Mouse (Mus musculus) midbrain, embryonic 11.5 days (tissue): ENCODE results near the gene Polr2l. TPM values are rescaled to one million over a fixed set of nuclear protein-coding genes. Genes with fewer than 3 reads are reported as not detected.

Source experiments
- ATAC-seq: fragments of 200-750 bp; cut with Nextera tagmentation; 2 replicates; pipeline ENCODE4 v1.8.0; 2017; ENCODE audit warnings: moderate TSS enrichment, moderate library complexity; ENCODE audit not compliant: low FRiP score
- DNase-seq: peaks from one replicate; pipeline ENCODE4 v3.0.0; 2015; ENCODE audit warnings: low spot score; ENCODE audit errors: missing footprints
- H3K27ac ChIP-seq: fragments of 300-500 bp; sonication (generic); 2 replicates; pipeline ENCODE4 v1.5.1; 2014; ENCODE audit warnings: low read depth, low read length
- H3K27me3 ChIP-seq: fragments of 300-500 bp; sonication (generic); 2 replicates; pipeline ENCODE4 v1.6.1; 2014; ENCODE audit warnings: mild to moderate bottlenecking, low read length, moderate library complexity, mixed read lengths; ENCODE audit not compliant: control insufficient read depth, insufficient read depth
- H3K36me3 ChIP-seq: fragments of 300-500 bp; sonication (generic); 2 replicates; pipeline ENCODE4 v1.6.1; 2014; ENCODE audit warnings: mild to moderate bottlenecking, low read length, moderate library complexity, mixed read lengths; ENCODE audit not compliant: control insufficient read depth, insufficient read depth
- H3K4me1 ChIP-seq: fragments of 300-500 bp; sonication (generic); 2 replicates; pipeline ENCODE4 v1.6.1; 2014; ENCODE audit warnings: low read length; ENCODE audit not compliant: control insufficient read depth, insufficient read depth
- H3K4me2 ChIP-seq: fragments of 300-500 bp; sonication (generic); 2 replicates; pipeline ENCODE4 v1.6.1; 2014; ENCODE audit warnings: mild to moderate bottlenecking, moderate library complexity
- H3K4me3 ChIP-seq: fragments of 300-500 bp; sonication (generic); 2 replicates; pipeline ENCODE4 v1.5.1; 2014; ENCODE audit warnings: low read depth, low read length
- H3K9ac ChIP-seq: fragments of 300-500 bp; sonication (generic); 2 replicates; pipeline ENCODE4 v1.6.1; 2014; ENCODE audit warnings: low read length
- H3K9me3 ChIP-seq: fragments of 300-500 bp; sonication (generic); 2 replicates; pipeline ENCODE4 v1.6.1; 2016; ENCODE audit warnings: low read length; ENCODE audit not compliant: control insufficient read depth
- WGBS: fragments of 180-500 bp; shearing (Covaris S2); extraction: QIAGEN DNeasy Blood & Tissue Kit; methylation state at CpG from one replicate; pipeline ENCODE4 v1.1.7; 2014; 5-methylcytosine and 5-hydroxymethylcytosine counted together
- polyA plus RNA-seq: library from polyadenylated mRNA; unstranded; fragments of >200 nt; fragmentation: Nextera tagmentation; extraction: Ambion mirVana; gene quantifications from 2 replicates; pipeline ENCODE4 v1.2.1, GENCODE M21; 2014

Gene Polr2l
- polyA plus RNA-seq, 1 experiment from 2014 or later: 74.2 TPM

DNA sequence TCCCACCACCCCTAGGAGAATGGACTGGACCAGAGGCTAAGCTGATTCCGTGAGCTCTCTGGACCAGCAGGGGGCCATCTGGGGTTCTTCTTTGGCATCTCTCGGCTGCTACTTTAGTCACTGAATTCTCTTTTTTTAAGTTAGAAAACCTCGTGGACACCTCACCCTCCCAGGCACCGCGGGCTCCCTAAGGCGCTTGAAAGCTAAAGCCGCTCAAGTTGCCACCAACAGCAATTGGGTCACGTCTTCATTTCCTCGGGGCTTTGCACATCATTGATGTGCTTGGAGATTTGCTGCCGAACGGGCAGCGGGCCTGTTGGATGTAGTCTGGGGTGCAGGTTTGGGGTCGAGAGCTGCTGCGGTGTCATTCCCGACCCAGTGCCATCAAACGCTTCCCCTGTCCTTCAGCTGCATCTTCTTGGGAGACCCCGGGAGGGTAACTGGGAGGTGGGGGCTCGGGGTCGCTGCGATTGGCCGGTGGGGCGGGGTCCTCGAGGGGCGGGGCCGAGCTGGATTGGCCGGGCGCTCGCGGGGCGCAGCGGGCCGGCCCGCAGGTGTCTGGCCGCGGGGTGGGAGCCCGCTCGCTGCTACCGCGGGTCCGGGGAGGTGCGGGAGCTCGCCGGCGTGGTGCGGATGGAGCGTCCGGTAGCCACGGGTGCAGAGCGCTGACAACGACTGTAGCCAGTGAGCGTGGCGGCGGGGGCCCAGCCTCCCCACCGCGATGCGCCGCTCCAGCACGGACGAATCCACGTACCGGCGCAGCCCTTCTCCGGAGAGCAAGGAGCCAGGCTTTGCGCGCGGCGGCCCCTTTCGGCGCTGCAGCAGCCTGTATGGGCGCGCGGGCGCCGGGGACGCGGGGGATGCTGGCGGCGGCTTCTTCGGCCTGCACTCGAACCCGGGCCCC, 6.8 kb upstream of the Polr2l start:
- H3K27me3 ChIP-seq: peaks cover 16% of the 10 kb centered on the region
- peak overlapping the region; percentile 93 for H3K4me2 ChIP-seq
- ATAC-seq (peak; percentile 72), DNase-seq (peak; percentile 96)
- peak overlapping the region; percentile 66 for H3K9ac ChIP-seq
- no peak overlapping the region; the same call in 1 of the 2 replicates for H3K27ac ChIP-seq
- peak overlapping the region; percentile 59 for H3K4me3 ChIP-seq
- under 1% methylated on average over 81 of the region's 81 CpGs for WGBS
- no peaks in the 10 kb centered on the region for H3K9me3 ChIP-seq
- no peaks in the 10 kb centered on the region for H3K36me3 ChIP-seq
- peaks cover 15% of the 10 kb centered on the region; the same call in 1 of the 2 replicates for H3K4me1 ChIP-seq

DNA sequence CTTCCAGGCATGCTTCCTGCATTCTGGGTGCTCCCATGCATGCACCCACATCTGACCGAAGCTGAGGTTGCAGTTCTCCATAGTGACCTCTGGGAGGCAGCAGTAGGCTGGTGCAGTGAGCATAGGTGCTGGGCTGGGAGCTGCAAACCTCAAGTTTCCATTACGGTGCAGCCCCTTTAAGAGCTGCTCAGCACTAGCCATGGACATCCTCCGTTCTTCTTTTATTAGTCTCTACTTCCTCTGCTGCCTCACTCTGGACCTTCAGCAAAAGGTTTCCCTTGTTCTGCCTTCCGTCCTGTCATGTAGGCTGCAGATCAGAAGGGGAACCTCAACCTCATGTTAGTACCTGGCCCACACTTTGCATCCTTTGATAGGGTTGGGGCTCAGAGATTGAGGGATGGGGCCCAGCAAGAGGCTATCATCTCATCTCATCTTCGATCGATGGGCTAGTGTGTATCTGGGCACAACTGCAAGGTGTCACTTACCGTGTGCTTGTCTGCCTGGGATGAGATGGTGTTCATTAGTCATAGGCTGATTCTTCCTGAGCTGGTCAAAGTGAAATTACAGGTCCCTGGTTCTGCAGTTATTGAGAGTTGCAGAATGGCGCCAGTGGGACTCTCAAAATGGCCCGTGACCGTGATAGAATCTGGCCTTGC, 6.0 kb upstream of the Polr2l start:
- Histone ChIP-seq H3K4me3 (no peak overlapping the region), H3K27ac (no peak overlapping the region), H3K4me2 (peak overlapping the region; percentile 93), H3K9me3 (no peaks in the 10 kb centered on the region), H3K27me3 (peaks cover 19% of the 10 kb centered on the region), H3K9ac (no peak overlapping the region), H3K36me3 (no peaks in the 10 kb centered on the region), H3K4me1 (peaks cover 15% of the 10 kb centered on the region; the same call in 1 of the 2 replicates)
- WGBS: 8% methylated on average over 10 of the region's 10 CpGs
- DNase-seq (peak; percentile 92), ATAC-seq (peak; percentile 46; the same call in 1 of the 2 replicates)

DNA sequence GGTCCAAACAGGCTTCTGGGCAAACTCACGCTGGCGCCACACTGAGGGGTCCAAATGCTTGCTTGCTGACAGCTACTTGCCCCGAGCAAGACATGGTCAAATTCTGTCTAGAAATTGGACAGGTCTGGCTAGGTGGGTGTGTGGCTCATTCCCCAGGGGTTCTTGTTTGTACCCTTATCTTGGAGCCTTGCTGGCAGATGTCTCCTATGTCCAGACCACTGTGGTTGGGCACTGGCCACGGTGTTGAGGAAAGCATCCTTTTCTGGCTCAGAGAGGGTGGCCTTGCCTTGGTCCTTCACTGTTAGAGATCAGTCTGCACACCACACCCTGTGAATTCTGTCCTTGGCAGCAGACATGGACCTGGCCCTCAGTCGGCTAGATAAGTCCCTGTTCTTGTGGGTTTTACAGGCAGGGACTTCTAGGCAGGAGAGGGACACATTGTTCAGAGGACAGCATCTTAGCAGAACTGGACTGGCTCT, 3.4 kb upstream of the Polr2l start:
- Histone ChIP-seq H3K27ac (no peak overlapping the region), H3K4me2 (no peak overlapping the region), H3K27me3 (peaks cover 19% of the 10 kb centered on the region), H3K4me3 (no peak overlapping the region), H3K9me3 (no peaks in the 10 kb centered on the region), H3K36me3 (no peaks in the 10 kb centered on the region), H3K4me1 (peaks cover 26% of the 10 kb centered on the region), H3K9ac (no peak overlapping the region)
- DNase-seq (no peak), ATAC-seq (no peak)
- 81% methylated on average over 5 of the region's 5 CpGs for WGBS

DNA sequence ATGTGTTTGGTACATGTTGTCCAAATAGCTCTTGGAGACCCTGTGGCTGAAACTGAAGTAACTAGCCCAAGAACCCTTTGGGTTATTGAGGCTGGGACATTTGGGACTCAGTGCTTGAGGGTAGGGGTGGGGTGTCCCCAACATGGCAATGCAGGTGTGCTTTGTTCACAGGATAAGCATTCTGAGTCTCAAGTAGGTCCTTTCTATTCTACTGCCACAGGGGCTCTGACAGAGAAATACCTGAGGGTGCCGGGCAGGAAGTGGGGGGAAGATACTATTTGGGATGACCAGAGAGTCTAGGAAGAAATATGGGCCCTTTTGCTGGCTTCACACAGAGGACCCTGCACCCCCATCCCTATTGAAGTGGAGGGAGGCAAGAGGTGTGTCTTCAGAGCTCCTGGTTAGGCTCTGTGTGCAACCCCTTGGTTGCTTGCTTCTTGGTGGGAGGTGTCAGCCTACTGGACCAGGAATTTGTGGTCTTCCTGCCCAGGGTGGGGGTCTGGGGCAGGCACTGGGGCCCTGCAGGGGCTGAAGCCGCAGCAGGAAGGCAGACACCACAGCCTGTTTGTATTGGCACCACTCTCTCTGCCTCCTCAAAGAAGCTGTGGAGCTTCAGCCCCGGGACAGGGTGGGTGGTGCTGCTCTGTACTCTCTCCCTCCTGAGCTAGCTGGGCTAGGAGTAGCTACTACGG, 2.8 kb upstream of the Polr2l start:
- 67% methylated on average over 4 of the region's 4 CpGs for WGBS
- no peak overlapping the region for H3K9ac ChIP-seq
- peaks cover 25% of the 10 kb centered on the region for H3K4me1 ChIP-seq
- DNase-seq (no peak), ATAC-seq (no peak)
- no peaks in the 10 kb centered on the region for H3K9me3 ChIP-seq
- peaks cover under 1% of the 10 kb centered on the region; the same call in 1 of the 2 replicates for H3K36me3 ChIP-seq
- no peak overlapping the region for H3K4me2 ChIP-seq
- no peak overlapping the region for H3K27ac ChIP-seq
- peaks cover 15% of the 10 kb centered on the region for H3K27me3 ChIP-seq
- H3K4me3 ChIP-seq: no peak overlapping the region

DNA sequence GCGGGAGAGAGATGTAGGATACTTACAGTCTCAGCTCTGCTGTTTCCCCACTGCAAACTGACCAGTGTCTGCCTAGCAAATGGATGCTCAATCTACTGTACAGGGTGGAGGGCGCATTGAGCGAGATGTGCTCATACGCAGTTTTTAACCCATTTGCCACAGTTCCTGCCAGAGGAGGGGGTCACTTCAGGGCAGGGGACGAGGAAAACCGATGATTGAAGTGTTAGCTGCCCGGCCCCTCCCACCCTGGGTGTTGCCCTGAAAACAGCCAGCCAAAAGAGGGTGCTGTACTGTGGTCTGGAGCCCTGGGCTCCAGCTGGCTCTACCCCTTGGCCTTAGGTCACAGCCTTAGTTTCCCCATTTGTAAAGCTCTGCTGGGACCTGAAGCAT, 2.0 kb upstream of the Polr2l start:
- DNase-seq (no peak), ATAC-seq (no peak)
- H3K27me3 ChIP-seq: peaks cover 8% of the 10 kb centered on the region
- H3K4me2 ChIP-seq: no peak overlapping the region
- no peak overlapping the region for H3K27ac ChIP-seq
- WGBS: 25% methylated on average over 7 of the region's 7 CpGs
- no peak overlapping the region for H3K9ac ChIP-seq
- no peaks in the 10 kb centered on the region for H3K9me3 ChIP-seq
- H3K4me3 ChIP-seq: no peak overlapping the region
- peaks cover 6% of the 10 kb centered on the region; the same call in 1 of the 2 replicates for H3K36me3 ChIP-seq
- H3K4me1 ChIP-seq: peaks cover 20% of the 10 kb centered on the region

DNA sequence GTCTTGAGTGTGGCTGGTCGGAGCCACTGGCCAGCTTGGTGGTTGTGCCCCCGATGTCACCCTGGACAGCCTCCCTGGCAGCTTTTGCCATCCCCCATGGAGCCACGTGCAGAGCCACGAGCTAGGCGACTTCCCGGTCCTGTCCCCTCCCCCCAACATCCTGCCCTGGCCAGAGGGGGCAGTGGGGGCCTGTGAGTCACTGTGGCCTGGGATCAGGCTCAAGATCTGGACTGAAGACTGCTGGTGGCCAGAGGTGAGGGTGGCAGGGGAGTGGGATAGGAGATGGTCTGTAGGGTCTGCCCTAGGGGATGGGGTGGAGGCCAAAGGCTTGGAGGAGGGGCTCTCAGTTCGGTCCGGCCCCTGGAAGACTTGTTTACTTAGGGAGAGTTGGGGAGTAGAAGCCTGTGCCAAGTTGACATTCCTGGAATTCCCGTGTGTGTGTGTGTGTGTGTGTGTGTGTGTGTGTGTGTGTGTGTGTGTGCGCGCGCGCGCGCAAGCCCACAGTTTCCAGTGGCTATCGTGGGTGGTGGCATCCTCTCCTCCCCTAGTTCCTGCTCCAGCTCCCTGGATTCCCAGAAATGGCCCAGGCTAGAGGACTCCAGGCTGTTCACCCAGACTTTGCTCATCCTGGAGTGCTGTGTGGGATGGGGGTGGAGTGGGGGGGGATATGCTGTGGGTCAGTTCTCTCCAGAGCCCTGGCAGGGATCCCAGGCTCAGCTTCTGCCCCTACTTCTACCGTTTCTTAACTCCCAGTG, 1.5 kb upstream of the Polr2l start:
- 2% methylated on average over 14 of the region's 17 CpGs for WGBS
- Histone ChIP-seq H3K27me3 (peaks cover 8% of the 10 kb centered on the region), H3K4me3 (no peak overlapping the region), H3K27ac (no peak overlapping the region), H3K4me1 (peaks cover 20% of the 10 kb centered on the region), H3K4me2 (peak overlapping the region; percentile 24), H3K36me3 (peaks cover 6% of the 10 kb centered on the region; the same call in 1 of the 2 replicates), H3K9ac (no peak overlapping the region), H3K9me3 (no peaks in the 10 kb centered on the region)
- ATAC-seq (peak; percentile 39), DNase-seq (peak; percentile 86)

DNA sequence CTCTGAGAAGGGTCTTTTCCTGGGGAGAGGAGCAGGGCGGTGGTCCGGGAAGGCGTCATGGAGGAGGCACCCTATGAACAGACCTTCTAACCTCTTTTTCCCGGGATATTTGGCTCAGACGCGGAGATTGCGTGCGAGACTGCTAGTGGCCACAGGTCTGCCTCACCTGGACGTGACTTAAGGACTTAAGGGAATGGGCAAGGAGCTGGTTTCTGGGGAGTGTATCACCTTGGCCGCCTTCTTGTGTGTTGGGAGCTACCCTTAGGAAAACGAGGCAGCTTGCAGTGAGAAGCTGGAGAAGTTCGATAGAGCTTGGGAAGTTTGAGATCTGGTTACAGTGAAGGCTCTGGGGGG, 850 bp upstream of the Polr2l start:
- no peak overlapping the region for H3K27ac ChIP-seq
- WGBS: 4% methylated on average over 12 of the region's 12 CpGs

DNA sequence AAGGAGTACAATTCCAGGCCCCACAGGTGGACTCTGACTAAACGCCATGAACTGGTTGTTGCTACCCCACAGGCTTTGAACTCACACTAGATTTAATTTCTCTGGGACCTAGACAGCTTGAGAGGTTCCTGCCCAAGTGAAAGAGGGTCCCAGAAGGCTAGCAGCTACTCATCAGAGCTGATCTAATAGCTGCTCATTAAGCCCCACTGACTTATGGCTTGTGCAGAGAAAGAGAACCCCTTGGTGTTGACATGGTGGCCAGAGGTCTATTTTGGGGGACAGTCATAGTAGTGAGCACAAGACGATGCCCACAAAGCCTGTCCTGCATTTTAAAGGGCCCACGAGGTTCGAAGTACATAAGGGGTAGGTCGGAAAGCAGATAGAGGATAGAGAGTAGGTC, 772 bp downstream of the Polr2l start:
- H3K4me1 ChIP-seq: peaks cover 20% of the 10 kb centered on the region

More for the DNA sequence above, 850 bp upstream of the Polr2l start:
- peak overlapping the region; percentile 94 for H3K9ac ChIP-seq
- peak overlapping the region; percentile 82 for H3K4me3 ChIP-seq
- peak overlapping the region; percentile 93 for H3K4me2 ChIP-seq
- DNase-seq (peak; percentile 89), ATAC-seq (no peak)
- H3K27me3 ChIP-seq: peaks cover 8% of the 10 kb centered on the region
- peaks cover 6% of the 10 kb centered on the region; the same call in 1 of the 2 replicates for H3K36me3 ChIP-seq
- no peaks in the 10 kb centered on the region for H3K9me3 ChIP-seq
- peaks cover 16% of the 10 kb centered on the region for H3K4me1 ChIP-seq

More for the DNA sequence above, 772 bp downstream of the Polr2l start:
- Histone ChIP-seq H3K4me2 (peak overlapping the region; percentile 93), H3K27me3 (peaks cover 8% of the 10 kb centered on the region), H3K36me3 (peaks cover 8% of the 10 kb centered on the region; the same call in 1 of the 2 replicates), H3K4me3 (peak overlapping the region; percentile 82), H3K27ac (no peak overlapping the region), H3K9me3 (no peaks in the 10 kb centered on the region), H3K9ac (peak overlapping the region; percentile 94)
- ATAC-seq (no peak), DNase-seq (no peak)
- 7% methylated on average over 5 of the region's 5 CpGs for WGBS
